Mouse (Mus musculus) hindbrain, embryonic 12.5 days (tissue): ENCODE results near the gene Ndufv1. TPM values are rescaled to one million over a fixed set of nuclear protein-coding genes. Genes with fewer than 3 reads are reported as not detected.
"Not testable (repeated sequence)": the region's sequence is repeated elsewhere in the genome, so short reads cannot be mapped to it uniquely, and the experiment has no call there.

ENCODE experiments used
- ATAC-seq: fragments of 200-750 bp; cut with Nextera tagmentation; 2 replicates; pipeline ENCODE4 v1.8.0; 2017; ENCODE audit warnings: moderate TSS enrichment; ENCODE audit not compliant: low FRiP score
- H3K27ac ChIP-seq: fragments of 300-500 bp; sonication (generic); 2 replicates; pipeline ENCODE4 v1.5.1; 2016; ENCODE audit warnings: mild to moderate bottlenecking
- H3K27me3 ChIP-seq: fragments of 300-500 bp; sonication (generic); 2 replicates; pipeline ENCODE4 v1.6.1; 2016; ENCODE audit warnings: mild to moderate bottlenecking
- H3K36me3 ChIP-seq: fragments of 300-500 bp; sonication (generic); 2 replicates; pipeline ENCODE4 v1.6.1; 2016; ENCODE audit warnings: mild to moderate bottlenecking
- H3K4me1 ChIP-seq: fragments of 300-500 bp; sonication (generic); 2 replicates; pipeline ENCODE4 v1.6.1; 2016
- H3K4me2 ChIP-seq: fragments of 300-500 bp; sonication (generic); replicated peaks from 2 replicates; pipeline ENCODE4 v1.6.1; 2016; ENCODE audit warnings: mild to moderate bottlenecking
- H3K4me3 ChIP-seq: fragments of 300-500 bp; sonication (generic); 2 replicates; pipeline ENCODE4 v1.5.1; 2016; ENCODE audit warnings: mild to moderate bottlenecking
- H3K9ac ChIP-seq: fragments of 300-500 bp; sonication (generic); 2 replicates; pipeline ENCODE4 v1.6.1; 2016; ENCODE audit warnings: mild to moderate bottlenecking, moderate library complexity
- H3K9me3 ChIP-seq: fragments of 300-500 bp; sonication (generic); replicated peaks from 2 replicates; pipeline ENCODE4 v1.6.1; 2016; ENCODE audit warnings: mild to moderate bottlenecking
- WGBS: fragments of 180-500 bp; shearing (Covaris S2); methylation state at CpG from one replicate; pipeline ENCODE4 v1.1.7; 2016; 5-methylcytosine and 5-hydroxymethylcytosine counted together
- polyA plus RNA-seq: library from polyadenylated mRNA; unstranded; fragments of >200 nt; fragmentation: Nextera tagmentation; extraction: Ambion mirVana; gene quantifications from 2 replicates; pipeline ENCODE4 v1.2.1, GENCODE M21; 2016

Ndufv1 gene
- 187 and 188 TPM in 2 replicates for polyA plus RNA-seq

DNA sequence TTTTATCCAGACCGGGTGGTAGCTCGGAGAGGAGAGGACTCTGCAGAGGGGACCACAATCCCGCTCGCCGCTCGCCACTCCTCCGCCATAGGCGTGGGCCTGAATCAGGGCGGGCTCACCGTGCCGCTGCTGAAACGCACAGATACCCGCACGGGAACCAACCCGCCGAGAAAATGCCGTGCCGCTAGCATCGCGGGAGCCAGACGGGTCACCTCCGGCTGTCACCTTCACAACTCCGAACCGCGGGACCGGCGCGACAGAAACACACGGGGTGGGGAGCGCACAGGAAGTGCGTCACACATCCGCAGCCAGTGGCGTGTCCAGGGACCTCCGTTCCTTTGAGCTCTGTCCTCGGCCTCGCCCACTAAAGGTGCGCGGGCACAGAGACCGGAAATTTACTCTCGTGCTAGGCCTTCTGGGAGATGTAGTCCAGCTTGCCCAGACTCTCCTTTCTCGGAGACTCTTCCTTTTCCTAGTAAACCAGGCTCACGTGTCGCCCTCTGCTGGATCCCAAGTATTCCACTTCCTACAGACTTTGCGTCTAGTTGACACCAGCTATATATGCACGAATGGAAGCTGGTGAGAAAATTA is at the start of gene Ndufv1:
Gene Ndufv1, minus strand, starts transcription at position 375 of the 591 bp plus-strand sequence.
- H3K4me2 ChIP-seq: peak within 1 kb of the TSS; percentile 70
- no peaks in the 10 kb centered on the region for H3K27me3 ChIP-seq
- no peaks in the 10 kb centered on the region for H3K9me3 ChIP-seq
- H3K4me3 ChIP-seq: peak within 1 kb of the TSS; percentile 82
- peak; percentile 99 for ATAC-seq
- peaks cover 28% of the 10 kb centered on the region for H3K36me3 ChIP-seq
- 0 out of 2 replicates have a peak within 1 kb of the TSS, but pooled peaks have one; percentile 40 for H3K27ac ChIP-seq
- H3K4me1 ChIP-seq: peaks cover 7% of the 10 kb centered on the region
- H3K9ac ChIP-seq: peak within 1 kb of the TSS; percentile 76
- WGBS: under 1% methylated on average over 45 of the region's 45 CpGs

DNA sequence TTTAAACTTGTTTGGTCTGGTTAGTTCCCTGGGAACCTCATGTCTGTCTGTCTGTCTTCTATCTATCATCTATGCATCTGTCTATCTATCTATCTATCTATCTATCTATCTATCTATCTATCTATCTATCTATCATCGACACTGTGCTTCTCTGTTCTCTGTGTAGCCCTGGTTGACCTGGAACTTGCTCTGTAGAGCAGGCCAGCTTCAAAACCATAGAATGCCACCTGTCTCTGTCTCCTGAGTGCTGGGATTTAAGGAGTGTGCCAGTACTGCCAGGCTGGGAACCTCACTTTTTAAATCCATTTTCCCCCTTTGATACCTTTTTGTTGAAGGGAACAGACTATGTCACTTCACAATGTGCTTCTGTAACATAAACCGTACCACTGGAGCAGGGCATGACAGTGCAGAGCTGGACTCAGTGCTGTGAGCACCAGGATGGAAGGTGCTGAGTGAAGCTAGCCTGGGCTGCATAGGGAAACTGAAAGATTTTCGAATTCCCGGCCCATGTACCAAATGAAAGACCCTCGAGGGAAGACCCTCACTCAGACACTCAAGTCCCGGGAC is 48.4 kb upstream of the Ndufv1 start:
- Histone ChIP-seq H3K27ac (no peak overlapping the region), H3K4me1 (no peaks in the 10 kb centered on the region), H3K4me3 (no peak overlapping the region), H3K4me2 (no peak overlapping the region), H3K27me3 (no peaks in the 10 kb centered on the region), H3K36me3 (no peaks in the 10 kb centered on the region), H3K9ac (no peak overlapping the region), H3K9me3 (no peaks in the 10 kb centered on the region)
- 90% methylated on average over 5 of the region's 6 CpGs for WGBS
- no peak for ATAC-seq

DNA sequence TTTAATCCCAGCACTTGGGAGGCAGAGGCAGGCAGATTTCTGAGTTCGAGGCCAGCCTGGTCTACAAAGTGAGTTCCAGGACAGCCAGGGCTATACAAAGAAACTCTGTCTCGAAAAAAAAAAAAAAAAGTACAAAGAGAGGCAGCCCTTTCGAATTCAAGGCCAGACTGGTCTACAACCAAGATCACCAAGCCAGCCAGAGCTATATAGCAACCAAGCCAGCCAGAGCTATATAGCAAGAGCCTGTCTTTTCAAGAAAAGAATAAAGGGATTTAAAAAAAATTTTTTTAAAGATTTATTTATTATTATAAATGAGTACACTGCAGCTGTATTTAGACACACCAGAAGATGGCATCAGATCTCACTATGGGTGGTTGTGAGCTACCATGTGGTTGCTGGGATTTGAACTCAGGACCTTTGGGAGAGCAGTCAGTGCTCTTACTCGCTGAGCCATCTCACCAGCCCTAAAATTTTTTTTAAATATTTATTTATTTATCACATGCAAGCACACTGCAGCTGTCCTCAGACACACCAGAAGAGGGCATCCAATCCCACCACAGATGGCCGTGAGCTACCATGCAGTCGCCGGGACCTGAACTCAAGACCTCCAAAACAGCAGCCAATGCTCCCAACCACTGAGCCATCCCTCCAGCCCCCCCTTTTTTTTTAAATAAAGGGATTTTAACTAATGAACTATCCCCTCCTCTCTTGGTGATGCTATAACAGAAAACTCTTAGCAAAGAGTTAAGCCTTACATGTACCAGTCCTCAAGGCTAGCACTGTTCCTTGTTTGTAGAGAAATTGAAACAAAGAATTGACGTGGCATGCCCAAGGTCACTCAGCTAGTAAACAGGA is 47.7 kb upstream of the Ndufv1 start:
- H3K27ac ChIP-seq, H3K27me3 ChIP-seq, H3K36me3 ChIP-seq, H3K4me1 ChIP-seq, H3K4me3 ChIP-seq, H3K9me3 ChIP-seq, H3K4me2 ChIP-seq, H3K9ac ChIP-seq, ATAC-seq: not testable (repeated sequence)
- 91% methylated on average over 8 of the region's 8 CpGs for WGBS

DNA sequence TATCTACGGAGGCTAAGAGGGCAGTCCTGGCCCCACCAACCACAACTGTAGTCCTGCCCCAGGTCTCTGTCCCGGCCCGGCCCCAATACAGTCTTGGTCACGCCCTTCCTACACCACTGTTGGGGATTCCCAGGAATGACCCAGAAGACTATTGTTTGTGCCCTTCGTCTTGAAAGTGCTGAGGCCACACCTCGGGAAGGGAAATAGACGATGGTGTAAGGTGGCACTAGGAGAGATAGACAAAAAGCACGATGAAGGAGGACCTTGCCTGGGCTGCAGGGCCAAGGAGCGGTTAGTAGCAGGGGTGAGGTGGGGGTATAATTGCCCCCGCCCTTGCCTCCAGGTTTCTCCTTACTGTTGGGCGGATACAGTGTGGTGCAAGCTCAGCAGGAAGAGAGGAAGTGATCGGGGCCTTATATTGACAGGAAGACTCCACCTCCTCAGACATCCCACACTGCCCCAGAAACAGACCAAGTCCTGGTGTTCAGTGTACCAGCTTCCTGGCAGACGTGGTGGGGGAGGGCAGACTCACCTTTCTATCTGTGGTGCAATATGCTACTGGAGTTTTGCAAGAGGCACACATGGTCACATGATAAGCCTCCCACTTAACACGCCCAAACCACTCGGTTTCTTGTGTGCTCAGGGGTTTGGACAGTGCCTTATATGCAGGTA is 46.6 kb upstream of the Ndufv1 start, which contains the start of gene Gstp3:
Gene Gstp3, minus strand, starts transcription at position 501 of the 672 bp plus-strand sequence.
- Histone ChIP-seq H3K4me3 (no peak within 1 kb of the TSS), H3K9me3 (no peaks in the 10 kb centered on the region), H3K9ac (no peak within 1 kb of the TSS), H3K4me2 (no peak within 1 kb of the TSS), H3K36me3 (no peaks in the 10 kb centered on the region), H3K27me3 (no peaks in the 10 kb centered on the region), H3K27ac (no peak within 1 kb of the TSS), H3K4me1 (no peaks in the 10 kb centered on the region)
- WGBS: 83% methylated on average over 15 of the region's 15 CpGs
- ATAC-seq: no peak

DNA sequence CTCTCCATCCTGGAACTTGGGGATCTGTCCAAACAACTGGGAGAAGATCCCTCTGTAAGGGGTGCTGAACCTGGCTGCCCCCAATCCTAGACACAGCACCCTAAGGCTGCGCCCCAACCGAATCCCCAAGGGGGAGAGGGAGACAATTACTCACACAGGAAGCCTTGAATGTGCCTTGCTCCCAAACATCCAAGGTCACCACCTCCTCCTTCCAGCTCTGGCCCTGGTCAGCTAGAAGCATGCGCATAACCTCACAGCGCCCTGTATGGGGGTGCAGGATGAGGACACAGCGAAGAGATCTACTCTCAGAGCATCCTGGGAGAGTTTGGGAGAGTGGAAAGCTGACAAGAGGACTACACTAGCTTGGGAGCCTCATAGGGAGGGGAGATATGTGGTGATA is 46.0 kb upstream of the Ndufv1 start:
- no peak overlapping the region for H3K27ac ChIP-seq
- H3K27me3 ChIP-seq: no peaks in the 10 kb centered on the region
- no peak overlapping the region for H3K4me2 ChIP-seq
- no peak overlapping the region for H3K9ac ChIP-seq
- no peak for ATAC-seq
- 85% methylated on average over 5 of the region's 5 CpGs for WGBS
- no peak overlapping the region for H3K4me3 ChIP-seq
- no peaks in the 10 kb centered on the region for H3K36me3 ChIP-seq
- H3K4me1 ChIP-seq: no peaks in the 10 kb centered on the region
- H3K9me3 ChIP-seq: no peaks in the 10 kb centered on the region

DNA sequence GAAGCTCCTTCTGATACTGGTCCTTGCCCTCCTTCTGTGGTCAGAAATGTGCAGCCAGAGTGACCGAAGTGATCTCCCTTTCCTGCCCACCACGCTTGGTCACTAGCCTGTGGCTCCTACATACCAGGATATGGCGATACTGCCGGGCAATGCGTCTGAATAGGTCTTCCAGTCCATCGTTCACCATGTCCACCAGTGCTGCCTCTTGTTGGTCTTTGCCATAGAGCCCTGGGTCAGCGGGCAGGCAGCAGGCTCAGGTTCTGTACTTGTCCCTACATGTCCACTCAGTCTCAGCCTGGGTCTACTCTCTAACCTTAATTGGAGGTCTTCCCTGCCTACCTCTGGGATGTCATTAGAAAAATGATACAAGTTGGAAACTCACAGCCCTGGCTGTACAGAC is 45.4 kb upstream of the Ndufv1 start:
- H3K9ac ChIP-seq: no peak overlapping the region
- no peak overlapping the region for H3K27ac ChIP-seq
- H3K27me3 ChIP-seq: no peaks in the 10 kb centered on the region
- 95% methylated on average over 7 of the region's 7 CpGs for WGBS
- no peaks in the 10 kb centered on the region for H3K9me3 ChIP-seq
- no peaks in the 10 kb centered on the region for H3K36me3 ChIP-seq
- H3K4me1 ChIP-seq: no peaks in the 10 kb centered on the region
- no peak for ATAC-seq
- H3K4me2 ChIP-seq: no peak overlapping the region
- H3K4me3 ChIP-seq: no peak overlapping the region

DNA sequence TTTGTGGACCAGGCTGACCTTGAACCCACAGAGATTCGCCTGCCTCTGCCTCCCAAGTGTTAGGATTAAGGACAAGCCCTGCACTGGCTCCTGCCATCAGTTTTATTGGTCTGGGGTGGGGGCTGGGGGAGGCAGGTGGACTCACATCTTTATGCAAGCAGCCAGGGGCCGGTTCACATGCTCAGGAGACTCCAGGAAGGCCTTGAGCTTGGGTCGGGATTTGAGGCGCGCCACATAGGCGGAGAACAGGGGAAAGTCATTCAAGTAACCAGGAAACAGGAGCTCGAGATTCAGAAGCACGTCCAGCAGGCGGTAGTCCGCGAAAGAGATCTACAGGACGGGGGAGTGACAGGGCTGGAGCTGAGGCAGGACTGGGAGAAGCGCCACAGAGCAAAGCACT is 44.8 kb upstream of the Ndufv1 start:
- Histone ChIP-seq H3K9ac (no peak overlapping the region), H3K4me2 (no peak overlapping the region), H3K4me3 (no peak overlapping the region), H3K4me1 (no peaks in the 10 kb centered on the region), H3K27ac (no peak overlapping the region), H3K27me3 (no peaks in the 10 kb centered on the region), H3K9me3 (no peaks in the 10 kb centered on the region), H3K36me3 (no peaks in the 10 kb centered on the region)
- ATAC-seq: no peak
- WGBS: 84% methylated on average over 13 of the region's 13 CpGs

DNA sequence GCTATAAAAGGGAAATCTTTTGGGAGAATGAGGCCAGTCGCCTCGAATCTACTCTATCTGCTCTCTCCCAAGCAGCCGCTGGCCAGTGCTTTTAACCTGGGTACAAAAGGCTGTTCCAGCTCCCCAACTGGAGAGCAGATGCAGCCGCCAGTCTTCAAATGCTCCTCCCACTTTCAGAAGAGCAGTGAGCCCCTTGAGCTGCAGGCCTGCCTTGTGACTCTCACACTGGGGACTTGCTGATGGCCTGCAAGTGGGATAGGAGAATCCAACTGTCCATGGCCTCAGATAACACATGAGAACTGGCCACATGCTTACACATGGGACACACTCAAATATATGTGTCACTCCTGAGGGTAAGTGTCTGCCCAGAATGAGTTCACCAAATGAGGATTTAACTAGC is 44.1 kb upstream of the Ndufv1 start:
- Histone ChIP-seq H3K9me3 (no peaks in the 10 kb centered on the region), H3K4me3 (no peak overlapping the region), H3K4me2 (no peak overlapping the region), H3K9ac (no peak overlapping the region), H3K27me3 (no peaks in the 10 kb centered on the region), H3K36me3 (no peaks in the 10 kb centered on the region), H3K4me1 (no peaks in the 10 kb centered on the region), H3K27ac (no peak overlapping the region)
- WGBS: 41% methylated on average over 4 of the region's 4 CpGs
- ATAC-seq: no peak

DNA sequence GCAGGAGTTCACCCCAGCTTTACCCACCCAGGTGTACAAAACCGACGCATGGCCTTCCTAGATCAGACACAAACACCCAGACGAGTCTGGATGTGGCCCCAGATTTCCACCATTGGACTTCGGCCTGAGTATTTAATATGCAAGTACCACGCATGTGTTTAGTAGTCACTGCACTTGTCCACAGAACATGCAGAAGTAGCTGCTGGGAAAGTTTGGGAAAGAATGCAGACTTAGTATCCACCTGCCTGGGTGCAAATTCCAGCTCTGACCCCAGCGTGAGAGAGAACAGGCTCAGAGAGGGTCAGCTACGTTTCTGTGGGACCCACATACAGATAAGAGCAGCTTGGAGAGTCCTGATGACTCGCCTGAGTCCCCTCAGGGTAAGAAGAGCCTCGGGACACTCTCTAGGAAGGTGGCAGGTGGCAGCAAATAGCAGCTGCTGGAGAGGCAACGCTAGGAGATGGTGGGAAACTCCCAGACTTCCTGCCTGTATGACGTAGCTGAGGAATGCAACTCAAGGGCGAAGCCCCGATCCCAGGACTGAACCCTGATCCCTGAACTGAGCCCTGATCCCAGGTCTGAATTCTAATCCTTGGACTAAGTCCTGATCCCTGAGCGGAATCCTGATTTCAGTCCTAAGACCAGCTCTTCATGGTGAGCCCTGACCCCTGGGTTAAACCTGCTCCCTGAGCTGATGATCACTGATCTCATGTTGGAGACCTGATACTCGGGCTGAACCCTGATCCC is 43.5 kb upstream of the Ndufv1 start:
- no peaks in the 10 kb centered on the region for H3K4me1 ChIP-seq
- no peak for ATAC-seq
- H3K27me3 ChIP-seq: no peaks in the 10 kb centered on the region
- H3K4me2 ChIP-seq: no peak overlapping the region
- no peak overlapping the region for H3K9ac ChIP-seq
- H3K36me3 ChIP-seq: no peaks in the 10 kb centered on the region
- H3K9me3 ChIP-seq: no peaks in the 10 kb centered on the region
- WGBS: 65% methylated on average over 15 of the region's 15 CpGs
- H3K27ac ChIP-seq: no peak overlapping the region
- no peak overlapping the region for H3K4me3 ChIP-seq

DNA sequence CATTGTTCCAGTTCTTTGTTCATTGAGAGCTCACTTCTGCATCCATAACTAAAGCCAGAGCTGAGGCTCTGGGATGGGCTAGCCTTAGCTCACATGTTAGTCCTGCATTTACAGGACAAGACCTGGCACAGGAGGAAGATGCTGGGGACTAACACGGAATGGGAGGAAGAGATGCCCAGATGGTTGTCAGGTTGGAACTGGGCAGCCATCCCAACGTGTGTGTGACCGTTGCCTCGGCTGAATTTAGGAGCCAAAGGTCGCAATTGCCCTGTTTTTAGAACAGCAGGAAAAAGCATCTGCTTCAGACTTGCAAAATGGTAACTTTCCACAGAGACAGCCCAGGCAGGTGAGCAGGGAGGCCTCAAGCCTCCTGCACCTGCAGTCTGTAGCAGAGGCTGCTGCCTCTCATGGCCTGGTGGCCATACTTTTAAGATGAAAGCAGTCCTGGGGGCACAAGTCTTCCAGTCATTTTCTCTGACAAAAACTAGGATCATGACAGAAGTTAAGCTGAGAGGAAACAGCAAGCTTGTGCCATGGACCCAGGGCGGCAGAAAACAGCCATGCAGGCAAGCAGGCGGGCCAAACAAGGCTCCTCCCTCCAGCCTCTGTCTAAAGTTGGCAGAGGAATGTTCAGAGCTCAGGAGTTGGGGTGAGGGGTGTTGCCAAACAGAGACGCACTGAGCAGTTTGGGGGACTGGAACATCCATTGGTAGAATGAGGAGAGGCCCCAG is 42.8 kb upstream of the Ndufv1 start:
- ATAC-seq: no peak
- H3K36me3 ChIP-seq: no peaks in the 10 kb centered on the region
- no peak overlapping the region for H3K4me2 ChIP-seq
- no peaks in the 10 kb centered on the region for H3K27me3 ChIP-seq
- no peak overlapping the region for H3K9ac ChIP-seq
- 73% methylated on average over 8 of the region's 8 CpGs for WGBS
- H3K9me3 ChIP-seq: no peaks in the 10 kb centered on the region
- no peak overlapping the region for H3K27ac ChIP-seq
- H3K4me1 ChIP-seq: no peaks in the 10 kb centered on the region
- no peak overlapping the region for H3K4me3 ChIP-seq

DNA sequence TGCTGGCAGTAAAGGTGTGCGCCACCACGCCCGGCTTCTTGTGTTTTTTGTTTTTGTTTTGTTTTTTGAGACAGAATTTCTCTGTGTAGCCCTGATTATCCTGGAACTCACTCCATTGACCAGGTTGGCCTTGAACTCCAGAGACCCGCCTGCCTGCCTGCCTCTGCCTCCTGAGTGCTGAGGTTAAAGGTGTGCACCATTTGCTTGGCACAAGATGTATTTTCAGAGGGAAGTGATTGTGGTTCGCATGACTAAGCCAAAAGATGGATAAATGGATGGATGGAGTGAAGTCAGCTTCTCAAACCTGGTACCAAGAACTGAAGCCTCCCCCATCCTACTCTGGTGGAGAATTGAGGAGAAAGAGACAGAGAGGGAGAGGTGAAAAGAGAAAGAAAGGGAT is 42.0 kb upstream of the Ndufv1 start:
- no peaks in the 10 kb centered on the region for H3K9me3 ChIP-seq
- H3K36me3 ChIP-seq: no peaks in the 10 kb centered on the region
- H3K27me3 ChIP-seq: no peaks in the 10 kb centered on the region
- H3K27ac ChIP-seq: no peak overlapping the region
- ATAC-seq: no peak
- H3K9ac ChIP-seq: no peak overlapping the region
- no peaks in the 10 kb centered on the region for H3K4me1 ChIP-seq
- 86% methylated on average over 5 of the region's 5 CpGs for WGBS
- no peak overlapping the region for H3K4me2 ChIP-seq
- no peak overlapping the region for H3K4me3 ChIP-seq
